Mouse (Mus musculus): Measurements from ENCODE around the gene Fam98b.

DNA sequence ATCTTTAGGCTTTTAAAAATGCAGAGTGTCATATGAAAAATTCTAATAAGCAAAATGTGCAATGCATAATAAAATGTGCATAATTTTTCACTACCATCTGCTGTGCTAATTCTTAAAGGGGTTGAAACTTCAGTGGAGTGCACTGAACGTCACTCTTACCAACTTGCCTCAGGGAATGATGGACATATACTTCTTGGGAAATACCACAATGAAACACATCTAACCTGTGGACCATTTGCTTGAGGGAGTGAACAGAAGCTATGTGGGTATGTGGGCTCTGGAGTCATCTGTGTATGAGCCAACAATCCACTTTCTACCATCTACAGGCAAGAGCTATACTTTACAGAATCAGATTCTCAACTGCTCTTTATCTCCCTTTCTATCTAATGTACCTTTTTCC is 61.8 kb downstream of the Fam98b start:
- TF ChIP-seq CTCF (IDR thresholded peaks at IDR 0.05; ENCODE audit: control insufficient read depth, insufficient read depth, insufficient read length) (no peak), MAX (IDR thresholded peaks at IDR 0.05) (no peak), USF1 (IDR thresholded peaks at IDR 0.05; ENCODE audit: low read depth) (no peak), MYOD1 (IDR thresholded peaks at IDR 0.05; ENCODE audit: control insufficient read depth, insufficient read length, low read depth) (no peak), MYOG (IDR thresholded peaks at IDR 0.05; ENCODE audit: control insufficient read depth, extremely low read depth, insufficient read length) (no peak), FOSL1 (IDR thresholded peaks at IDR 0.05; ENCODE audit: insufficient read depth, low read length, poor library complexity, severe bottlenecking) (no peak)

Data from C2C12 (cell line).